Mouse (Mus musculus) ovary, postnatal 36 days (tissue): ENCODE results near the gene Nipal3.

Source experiments
- DNase-seq: peaks from one replicate; pipeline ENCODE4 v3.0.0; 2022; ENCODE audit warnings: low spot score, mixed read lengths

Nipal3 gene

GRCm38 (mm10) chr4:135433443-135434394 is 61.1 kb downstream of the Nipal3 start, which contains the start of gene Rcan3:
Gene Rcan3 (minus strand): TSS chr4:135433853.
- DNase-seq = peak; percentile 82

- no peak for DNase-seq
These were observed 61.8 kb downstream of the Nipal3 start for GRCm38 (mm10) chr4:135433086-135433442.

DNA sequence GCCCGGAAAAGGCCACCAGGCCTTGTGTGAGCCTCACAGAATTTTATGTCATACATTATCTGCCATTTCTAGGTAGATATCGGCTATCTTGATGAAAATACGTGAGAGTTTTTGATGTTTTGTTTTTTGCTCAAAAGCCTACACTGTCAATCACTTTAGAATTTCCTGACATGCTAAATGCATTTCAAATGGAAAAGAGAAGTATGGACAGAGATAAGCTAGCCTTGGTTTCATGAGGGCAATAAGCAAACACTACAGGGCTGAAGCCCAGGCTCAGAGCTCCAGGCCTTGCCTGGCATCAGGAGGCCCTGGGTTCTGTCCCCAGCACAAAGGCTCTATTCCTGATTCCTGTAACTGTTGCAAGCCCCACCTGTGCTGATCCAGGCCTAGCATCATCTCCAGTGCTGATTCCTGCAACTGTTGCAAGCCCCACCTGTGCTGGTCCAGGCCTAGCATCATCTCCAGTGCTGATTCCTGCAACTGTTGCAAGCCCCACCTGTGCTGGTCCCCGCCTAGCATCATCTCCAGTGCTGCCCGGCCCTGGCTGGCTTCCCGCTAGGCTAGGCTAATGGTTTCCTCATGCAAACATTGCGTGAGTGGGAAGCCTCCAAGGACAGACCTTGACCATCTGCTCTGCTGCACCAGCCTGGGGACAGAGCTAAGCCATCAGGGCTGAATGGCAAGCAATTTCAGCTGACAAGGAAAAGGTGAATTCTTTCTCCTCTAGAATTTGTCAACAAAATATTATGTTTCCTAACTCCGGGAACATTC is 64.7 kb downstream of the Nipal3 start:
- DNase-seq = no peak

- DNase-seq = no peak
These were observed 65.5 kb downstream of the Nipal3 start for GRCm38 (mm10) chr4:135429383-135429782.

DNA sequence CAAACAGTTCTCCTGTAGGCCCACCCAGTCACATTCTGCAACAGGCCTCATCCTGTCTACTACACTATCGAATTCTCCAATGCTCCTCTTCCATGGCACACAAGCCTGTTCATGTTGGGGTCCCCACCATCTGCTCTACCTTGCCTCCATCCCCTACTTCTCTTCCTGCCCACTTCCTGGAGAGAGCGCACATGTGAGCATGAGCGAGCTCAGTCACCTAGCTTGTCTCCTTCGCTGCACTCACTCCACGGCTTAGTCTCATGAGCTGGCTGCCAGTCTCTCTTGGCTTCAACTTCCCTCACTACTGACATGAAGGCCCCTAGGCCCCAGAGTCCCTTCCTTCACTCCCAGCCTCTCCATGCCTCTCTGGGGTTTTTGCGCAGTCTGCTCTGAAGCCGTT is 68.3 kb downstream of the Nipal3 start:
- no peak for DNase-seq

GRCm38 (mm10) chr4:135425625-135426024 is 69.2 kb downstream of the Nipal3 start:
- peak; percentile 28 for DNase-seq

GRCm38 (mm10) chr4:135420961-135421360 is 73.9 kb downstream of the Nipal3 start:
- DNase-seq = no peak

- no peak for DNase-seq
These were observed 74.4 kb downstream of the Nipal3 start for GRCm38 (mm10) chr4:135420416-135420815.

DNA sequence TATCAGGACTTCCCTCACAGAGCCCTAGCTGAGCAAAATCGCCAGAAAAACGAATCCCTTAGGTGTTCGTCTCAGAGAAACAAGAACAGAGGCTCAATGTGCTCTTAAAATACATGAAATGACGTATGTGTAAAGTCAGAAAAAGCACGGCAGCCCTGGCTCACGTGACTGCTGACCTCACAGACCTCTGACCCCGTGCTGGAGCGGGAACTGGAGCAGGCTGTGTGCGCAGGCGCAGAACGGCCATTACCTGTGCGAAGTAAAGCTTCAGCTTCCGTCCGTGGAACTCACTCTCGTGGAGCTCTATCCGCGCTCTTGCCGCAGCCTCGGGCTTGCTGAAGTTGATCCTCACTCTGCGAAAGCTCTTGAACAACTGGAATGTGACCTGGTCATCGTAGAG is 74.8 kb downstream of the Nipal3 start:
- no peak for DNase-seq

GRCm38 (mm10) chr4:135416367-135416766 is 78.5 kb downstream of the Nipal3 start:
- no peak for DNase-seq

- no peak for DNase-seq
These were observed 81.3 kb downstream of the Nipal3 start for GRCm38 (mm10) chr4:135413491-135413890.

DNA sequence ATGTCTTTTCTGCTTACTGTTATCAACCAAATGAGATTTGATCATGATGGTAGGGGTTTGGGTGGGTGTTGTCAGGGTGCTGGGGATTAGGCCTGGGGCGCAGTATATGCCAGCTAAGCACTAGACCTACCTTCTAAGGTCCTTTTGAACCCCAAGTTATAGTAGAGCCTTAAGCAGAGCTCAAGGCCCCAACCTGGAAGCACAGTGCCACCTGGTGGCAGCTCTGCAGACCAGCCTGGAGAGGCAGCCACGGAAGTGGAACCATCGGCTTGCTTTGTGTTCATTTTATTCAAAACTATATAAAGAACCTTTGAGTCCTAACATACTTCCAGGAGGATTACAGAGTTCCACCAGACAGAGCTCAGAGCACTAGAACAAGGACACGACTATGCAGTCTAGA is 83.2 kb downstream of the Nipal3 start:
- peak; percentile 59 for DNase-seq

- no peak for DNase-seq
These were observed 88.7 kb downstream of the Nipal3 start for GRCm38 (mm10) chr4:135406180-135406579.

- no peak for DNase-seq
These were observed 89.9 kb downstream of the Nipal3 start for GRCm38 (mm10) chr4:135404916-135405315.

DNA sequence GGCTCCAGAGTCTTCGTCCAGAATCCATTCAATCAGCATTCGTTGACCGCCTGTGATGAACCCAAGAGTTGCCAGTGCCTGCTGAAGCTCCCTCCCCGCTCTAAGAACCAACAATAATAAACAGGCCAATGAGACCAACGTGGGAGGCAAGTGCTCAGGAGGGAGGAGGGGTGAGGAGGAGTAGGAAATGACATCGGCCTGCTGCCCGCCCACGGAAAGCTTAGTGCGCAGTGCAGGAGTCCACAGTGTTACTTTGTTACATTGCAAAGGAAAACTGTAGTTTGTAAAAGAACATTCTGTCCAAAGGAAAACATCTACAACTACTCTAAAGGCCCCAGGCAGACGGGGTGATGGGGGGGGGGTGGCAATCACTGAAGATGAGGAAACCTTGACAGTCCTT is 90.8 kb downstream of the Nipal3 start:
- no peak for DNase-seq

GRCm38 (mm10) chr4:135401881-135402280 is 93.0 kb downstream of the Nipal3 start:
- no peak for DNase-seq

- DNase-seq = no peak
These were observed 96.8 kb downstream of the Nipal3 start, which contains the start of gene Ncmap for GRCm38 (mm10) chr4:135397991-135398390. Gene Ncmap (minus strand): TSS chr4:135398227.

DNA sequence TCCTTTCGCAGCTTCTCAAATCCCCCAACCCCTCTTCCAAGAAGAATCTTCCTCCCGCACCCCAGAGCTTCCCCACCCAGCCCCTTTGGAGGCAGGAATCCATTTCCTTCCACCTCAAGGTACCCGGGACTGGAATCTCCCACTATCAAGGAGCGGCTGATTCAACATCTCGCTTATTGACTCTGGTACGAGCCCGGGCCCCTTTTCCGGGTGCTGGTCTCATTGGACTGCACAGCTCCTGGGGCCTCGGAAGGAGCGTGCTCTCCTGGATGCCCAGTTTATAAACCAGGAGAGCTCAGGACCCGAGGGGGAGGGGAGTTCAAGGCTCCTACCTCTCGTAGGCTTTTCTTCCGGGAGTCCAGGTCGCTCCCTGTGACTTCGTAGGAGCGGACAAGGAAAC is 97.3 kb downstream of the Nipal3 start:
- DNase-seq = no peak

DNA sequence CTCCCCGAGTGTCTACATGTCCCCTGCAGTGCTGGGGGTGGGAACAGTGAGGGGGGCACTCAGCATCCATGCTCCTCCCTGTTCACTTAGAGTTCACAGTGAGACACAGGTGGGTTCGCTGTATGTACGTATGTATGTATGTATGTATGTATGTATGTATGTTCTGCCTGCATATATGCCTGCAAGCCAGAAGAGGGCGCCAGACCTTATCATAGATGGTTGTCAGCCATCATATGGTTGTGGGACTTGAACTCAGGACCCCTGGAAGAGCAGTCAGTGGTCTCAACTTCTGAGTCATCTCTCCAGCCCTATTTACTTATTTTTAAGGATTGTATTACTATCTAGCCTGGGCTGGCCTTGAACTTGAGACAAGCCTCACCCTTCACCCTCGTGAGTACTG is 98.5 kb downstream of the Nipal3 start:
- no peak for DNase-seq
